Mouse (Mus musculus) stomach, postnatal 0 days (tissue): ENCODE results near the gene Rab8b. TPM values are rescaled to one million over a fixed set of nuclear protein-coding genes. Genes with fewer than 3 reads are reported as not detected.
"Not testable (repeated sequence)": the region's sequence is repeated elsewhere in the genome, so short reads cannot be mapped to it uniquely, and the experiment has no call there.

ENCODE experiments used
- ATAC-seq: fragments of 200-750 bp; cut with Nextera tagmentation; 2 replicates; pipeline ENCODE4 v1.8.0; 2017; ENCODE audit not compliant: low FRiP score, low TSS enrichment
- DNase-seq: peaks from one replicate; pipeline ENCODE4 v3.0.0-alpha.2; 2016; ENCODE audit warnings: low spot score
- H3K27ac ChIP-seq: fragments of 300-500 bp; sonication (generic); replicated peaks from 2 replicates; pipeline ENCODE4 v1.5.1; 2014; ENCODE audit warnings: mild to moderate bottlenecking, control low read depth
- H3K27me3 ChIP-seq: fragments of 300-500 bp; sonication (generic); 2 replicates; pipeline ENCODE4 v1.6.1; 2014; ENCODE audit warnings: low read length; ENCODE audit not compliant: control insufficient read depth, insufficient read depth
- H3K36me3 ChIP-seq: fragments of 300-500 bp; sonication (generic); 2 replicates; pipeline ENCODE4 v1.6.1; 2014; ENCODE audit warnings: low read length, mixed read lengths; ENCODE audit not compliant: control insufficient read depth, insufficient read depth
- H3K4me1 ChIP-seq: fragments of 300-500 bp; sonication (generic); replicated peaks from 2 replicates; pipeline ENCODE4 v1.6.1; 2014; ENCODE audit warnings: antibody characterized with exemption; ENCODE audit not compliant: control insufficient read depth, insufficient read depth
- H3K4me2 ChIP-seq: fragments of 300-500 bp; sonication (generic); replicated peaks from 2 replicates; pipeline ENCODE4 v1.6.1; 2014; ENCODE audit warnings: low read depth, mild to moderate bottlenecking, control low read depth, moderate library complexity
- H3K4me3 ChIP-seq: fragments of 300-500 bp; sonication (generic); 2 replicates; pipeline ENCODE4 v1.5.1; 2014; ENCODE audit warnings: low read depth, low read length, control low read depth
- H3K9ac ChIP-seq: fragments of 300-500 bp; sonication (generic); 2 replicates; pipeline ENCODE4 v1.6.1; 2014; ENCODE audit warnings: mild to moderate bottlenecking, low read length, control low read depth, mixed read lengths
- H3K9me3 ChIP-seq: fragments of 300-500 bp; sonication (generic); 2 replicates; pipeline ENCODE4 v1.6.1; 2016; ENCODE audit warnings: low read length; ENCODE audit not compliant: control insufficient read depth
- CTCF ChIP-seq: IDR thresholded peaks from 2 replicates; pipeline ENCODE4 v1.5.1; 2016; ENCODE audit warnings: antibody characterized with exemption, low read depth, mild to moderate bottlenecking, moderate library complexity
- EP300 ChIP-seq: optimal IDR thresholded peaks from 2 replicates; pipeline ENCODE3; 2016; ENCODE audit warnings: antibody characterized with exemption
- WGBS: fragments of 180-500 bp; shearing (Covaris S2); extraction: QIAGEN DNeasy Blood & Tissue Kit; methylation state at CpG from one replicate; pipeline ENCODE4 v1.1.7; 2014; 5-methylcytosine and 5-hydroxymethylcytosine counted together
- polyA plus RNA-seq: library from polyadenylated mRNA; unstranded; fragments of >200 nt; fragmentation: Nextera tagmentation; extraction: Ambion mirVana; gene quantifications from 2 replicates; pipeline ENCODE4 v1.2.1, GENCODE M21; 2015

Rab8b gene
- polyA plus RNA-seq, 1 experiment from 2014 or later: 9.4 TPM

GRCm38 (mm10) chr9:66915869-66916785, 3.4 kb downstream of the Rab8b start:
- Histone ChIP-seq H3K4me2 (no peak overlapping the region), H3K27ac (no peak overlapping the region), H3K4me3 (no peak overlapping the region), H3K9ac (no peak overlapping the region), H3K4me1 (no peaks in the 10 kb centered on the region), H3K36me3 (no peaks in the 10 kb centered on the region), H3K27me3 (no peaks in the 10 kb centered on the region), H3K9me3 (no peaks in the 10 kb centered on the region)
- TF ChIP-seq EP300 (no peak), CTCF (no peak)
- ATAC-seq (no peak), DNase-seq (no peak)
- WGBS: 73% methylated on average over 9 of the region's 9 CpGs

GRCm38 (mm10) chr9:66915401-66915800, 4.1 kb downstream of the Rab8b start:
- Histone ChIP-seq H3K4me3 (no peak overlapping the region), H3K36me3 (no peaks in the 10 kb centered on the region), H3K4me1 (no peaks in the 10 kb centered on the region), H3K4me2 (no peak overlapping the region), H3K9me3 (no peaks in the 10 kb centered on the region), H3K9ac (no peak overlapping the region), H3K27ac (peak overlapping the region; percentile 35; the same call in 1 of the 2 replicates), H3K27me3 (no peaks in the 10 kb centered on the region)
- 54% methylated on average over 5 of the region's 5 CpGs for WGBS
- DNase-seq (no peak), ATAC-seq (no peak)
- TF ChIP-seq CTCF: no peak
- TF ChIP-seq EP300: no peak

- H3K36me3 ChIP-seq: no peaks in the 10 kb centered on the region
- H3K27me3 ChIP-seq: no peaks in the 10 kb centered on the region
- no peak for TF ChIP-seq EP300
- no peak for TF ChIP-seq CTCF
- H3K4me3 ChIP-seq: no peak overlapping the region
- H3K4me2 ChIP-seq: no peak overlapping the region
- DNase-seq (no peak), ATAC-seq (no peak)
- no peak overlapping the region for H3K27ac ChIP-seq
- no peak overlapping the region for H3K9ac ChIP-seq
- 60% methylated on average over 3 of the region's 3 CpGs for WGBS
- H3K9me3 ChIP-seq: no peaks in the 10 kb centered on the region
- H3K4me1 ChIP-seq: no peaks in the 10 kb centered on the region
Observed at GRCm38 (mm10) chr9:66914540-66914939, 4.9 kb downstream of the Rab8b start.

- ATAC-seq, H3K9me3 ChIP-seq, H3K36me3 ChIP-seq, H3K4me2 ChIP-seq, DNase-seq, H3K27ac ChIP-seq, H3K27me3 ChIP-seq, H3K4me1 ChIP-seq, H3K4me3 ChIP-seq, H3K9ac ChIP-seq: not testable (repeated sequence)
- WGBS: 84% methylated on average over 5 of the region's 5 CpGs
Observed at GRCm38 (mm10) chr9:66913254-66913934, 6.1 kb downstream of the Rab8b start.

GRCm38 (mm10) chr9:66912304-66912703, 7.2 kb downstream of the Rab8b start:
- H3K36me3 ChIP-seq: no peaks in the 10 kb centered on the region
- H3K4me2 ChIP-seq: no peak overlapping the region
- no peaks in the 10 kb centered on the region for H3K27me3 ChIP-seq
- H3K27ac ChIP-seq: no peak overlapping the region
- ATAC-seq (no peak), DNase-seq (no peak)
- TF ChIP-seq EP300 (no peak), CTCF (no peak)
- H3K4me3 ChIP-seq: no peak overlapping the region
- H3K9ac ChIP-seq: no peak overlapping the region
- no peaks in the 10 kb centered on the region for H3K9me3 ChIP-seq
- no peaks in the 10 kb centered on the region for H3K4me1 ChIP-seq

GRCm38 (mm10) chr9:66910677-66911076, 8.8 kb downstream of the Rab8b start:
- Histone ChIP-seq H3K9me3 (no peaks in the 10 kb centered on the region), H3K9ac (no peak overlapping the region), H3K27me3 (no peaks in the 10 kb centered on the region), H3K27ac (no peak overlapping the region), H3K36me3 (no peaks in the 10 kb centered on the region), H3K4me2 (no peak overlapping the region), H3K4me3 (no peak overlapping the region), H3K4me1 (no peaks in the 10 kb centered on the region)
- DNase-seq: no peak
- WGBS: 89% methylated on average over 5 of the region's 5 CpGs
- TF ChIP-seq EP300 (no peak), CTCF (no peak)
- no peak for ATAC-seq
